Comparison of ENCODE assay signal across 16 mouse cellular contexts in the genomic region with DNA sequence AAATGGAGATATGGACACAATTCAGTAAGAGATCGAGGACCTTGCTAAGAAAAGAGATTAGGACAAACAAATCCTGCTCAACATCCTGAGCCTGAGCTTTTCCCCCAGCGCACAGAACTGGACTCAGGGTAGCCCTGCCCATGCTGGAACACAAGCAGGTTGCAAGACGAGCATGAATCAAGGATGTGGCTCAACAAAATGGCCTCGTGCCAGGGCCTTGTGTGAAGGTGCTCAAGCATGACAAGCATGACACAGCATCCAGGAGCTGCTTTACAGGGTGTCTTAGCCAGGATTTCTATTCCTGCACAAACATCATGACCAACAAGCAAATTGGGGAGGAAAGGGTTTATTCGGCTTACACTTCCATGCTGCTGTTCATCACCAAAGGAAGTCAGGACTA.
DNase-seq lines count a peak whose midpoint lies in the region; ATAC-seq and TF ChIP-seq lines count a peak whose summit lies in the region.
"Had no signal": no experiment of that assay in that cellular context is flagged by ENCODE, and none has a peak within 500 bp of the region (broad histone marks: within the 10 kb centered on the region; RNA-seq: fewer than 3 reads in every experiment).

No protein-coding gene starts in this region.

- no peak for TF ChIP-seq CTCF in gastrocnemius, adult 2 months (IDR thresholded peaks at IDR 0.05)

- intact Hi-C loops in left cerebral cortex, postnatal 4 days (cut with DNase I) = no loop called here
- intact Hi-C loops in left cerebral cortex, postnatal 36 days (cut with DNase I) = no loop called here
- intact Hi-C loops in gastrocnemius, adult 2 months (cut with DNase I) = no loop called here

- no peak overlapping the region for H3K4me3 ChIP-seq in gastrocnemius, adult 2 months
- H3K4me3 ChIP-seq in forebrain, embryonic 13.5 days = no peak overlapping the region
- H3K4me3 ChIP-seq: heart, embryonic 12.5 days; midbrain, embryonic 10.5 days had no signal

- H3K36me3 ChIP-seq in forebrain, embryonic 13.5 days (ENCODE audit: poor library complexity, severe bottlenecking) = no peaks in the 10 kb centered on the region
- H3K36me3 ChIP-seq: heart, embryonic 12.5 days; midbrain, embryonic 10.5 days had no signal

- 64% methylated on average over 5 of the region's 5 CpGs for WGBS in forebrain, embryonic 13.5 days

- H3K4me2 ChIP-seq in forebrain, embryonic 13.5 days = no peak overlapping the region
- H3K4me2 ChIP-seq: heart, embryonic 12.5 days had no signal

- no peak overlapping the region for H3K27ac ChIP-seq in gastrocnemius, adult 2 months
- H3K27ac ChIP-seq in forebrain, embryonic 13.5 days = no peak overlapping the region
- H3K27ac ChIP-seq: midbrain, embryonic 10.5 days had no signal

- DNase-seq in cerebellum, postnatal 14 days = peak; percentile 24 to 66
- DNase-seq in cerebellum, adult 8-10 months = no peak
- peak; percentile 46 for DNase-seq in left cerebral cortex, postnatal 4 days
- DNase-seq in left cerebral cortex, postnatal 36 days (ENCODE audit: low spot score in 2 of 2) = no peak
- DNase-seq in adrenal gland, adult 8-10 months = peak; percentile 82
- DNase-seq in kidney, postnatal 14 days = peak; percentile 26
- DNase-seq in gastrocnemius, adult 2 months = no peak
- DNase-seq: cerebellum, adult 11-12 months; heart, postnatal 36 days; lung, adult 18-20 months; lung, postnatal 36 days had no signal

- no peak for ATAC-seq in forebrain, embryonic 13.5 days
- ATAC-seq: hindbrain, embryonic 16.5 days had no signal

- H3K27me3 ChIP-seq in forebrain, embryonic 13.5 days = no peaks in the 10 kb centered on the region
- H3K27me3 ChIP-seq: CH12.LX; heart, embryonic 12.5 days had no signal

- H3K9ac ChIP-seq in forebrain, embryonic 13.5 days = no peak overlapping the region
- H3K9ac ChIP-seq: heart, embryonic 12.5 days had no signal

- H3K4me1 ChIP-seq in forebrain, embryonic 13.5 days = no peaks in the 10 kb centered on the region
- H3K4me1 ChIP-seq: midbrain, embryonic 10.5 days had no signal

- no peaks in the 10 kb centered on the region for H3K9me3 ChIP-seq in forebrain, embryonic 13.5 days (replicated peaks)
- H3K9me3 ChIP-seq: heart, embryonic 12.5 days; midbrain, embryonic 10.5 days had no signal

Comparison
In these comparisons a context has a peak if more than half of its experiments do, and no peak if none do; other contexts are left out.
1. DNase-seq: peak in cerebellum, postnatal 14 days (2 of 2), left cerebral cortex, postnatal 4 days (single experiment), adrenal gland, adult 8-10 months (single experiment) and kidney, postnatal 14 days (single experiment); none in cerebellum, adult 8-10 months (single experiment), left cerebral cortex, postnatal 36 days (0 of 2) and gastrocnemius, adult 2 months (single experiment).